Mouse (Mus musculus): ENCODE results near the gene Nfya.

DNA sequence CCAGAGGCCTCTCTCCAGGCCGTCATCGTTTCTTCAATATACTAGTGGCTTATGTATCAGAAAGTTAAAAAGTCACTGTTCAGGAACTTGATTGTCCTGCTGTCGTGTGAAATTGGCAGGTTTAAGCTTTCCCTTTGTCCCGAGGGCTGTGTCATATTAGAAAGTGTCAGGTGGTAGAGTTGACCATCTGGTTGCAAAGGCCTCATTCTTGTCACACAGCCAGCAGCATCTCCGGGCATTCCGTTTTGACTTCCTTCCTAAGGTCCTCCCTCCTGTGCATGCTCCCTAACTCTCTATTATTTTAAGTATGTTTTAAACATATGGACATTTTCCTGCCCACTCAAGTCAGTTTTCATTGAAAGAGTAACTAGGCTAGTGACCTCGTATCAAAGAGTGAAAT, 6.3 kb upstream of the Nfya start:
- no peak for TF ChIP-seq POLR2A (IDR thresholded peaks at IDR 0.05; ENCODE audit: borderline replicate concordance, control insufficient read depth, low read depth, low read length)
- TF ChIP-seq CTCF (IDR thresholded peaks at IDR 0.05; ENCODE audit: control insufficient read depth, insufficient read depth, low read length): no peak

Data from bone marrow, adult 2 months (tissue).